In genomic region chr6:101593782-101594641, GRCm38 (mm10) we compare ENCODE assay signal across 11 mouse cellular contexts.
DNase-seq lines count a peak whose midpoint lies in the region; TF ChIP-seq lines count a peak whose summit lies in the region.
"Had no signal": no experiment of that assay in that cellular context is flagged by ENCODE, and none has a peak within 500 bp of the region (broad histone marks: within the 10 kb centered on the region; RNA-seq: fewer than 3 reads in every experiment).

No protein-coding gene starts in this region.

- TF ChIP-seq CTCF in kidney, adult 2 months (conservative IDR thresholded peaks at IDR 0.05; ENCODE audit: insufficient read depth, insufficient read length, low read depth, low read length) = no peak
- TF ChIP-seq CTCF in layer of hippocampus, adult 2 months (conservative IDR thresholded peaks at IDR 0.05) = no peak

- H3K27ac ChIP-seq in kidney, adult 2 months (ENCODE audit: insufficient read depth, low read depth, low read length) = no peak overlapping the region
- no peak overlapping the region for H3K27ac ChIP-seq in layer of hippocampus, adult 2 months
- H3K27ac ChIP-seq: forebrain, embryonic 15.5 days; hindbrain, embryonic 15.5 days had no signal

- H3K4me1 ChIP-seq in kidney, adult 2 months (ENCODE audit: control insufficient read depth, insufficient read depth, low read length) = no peaks in the 10 kb centered on the region
- H3K4me1 ChIP-seq: hindbrain, embryonic 15.5 days had no signal

- WGBS in kidney, adult 2 months = 61% methylated on average over 12 of the region's 12 CpGs

- H3K4me3 ChIP-seq in kidney, adult 2 months (ENCODE audit: insufficient read depth, low read depth, low read length) = no peak overlapping the region
- no peak overlapping the region for H3K4me3 ChIP-seq in layer of hippocampus, adult 2 months
- H3K4me3 ChIP-seq: forebrain, embryonic 15.5 days; hindbrain, embryonic 15.5 days had no signal

- DNase-seq in kidney, adult 2 months = peak; percentile 29
- DNase-seq in kidney, adult 11 months = no peak
- peak; percentile 39 for DNase-seq in testis, postnatal 10 days (ENCODE audit: low spot score)
- no peak for DNase-seq in testis, postnatal 14 days (ENCODE audit: low spot score)
- DNase-seq in layer of hippocampus, adult 2 months (ENCODE audit: low spot score in 2 of 2) = peak; percentile 22 to 41
- peak; percentile 12 to 21 for DNase-seq in lung, postnatal 4 days
- no peak for DNase-seq in yolk sac, embryonic 10.5 days (ENCODE audit: low spot score)
- DNase-seq: cerebellum, adult 11 months; thymus, adult 18-20 months had no signal

- H3K36me3 ChIP-seq in kidney, adult 2 months (ENCODE audit: control insufficient read depth, insufficient read depth, low read length) = no peaks in the 10 kb centered on the region
- H3K36me3 ChIP-seq: forebrain, embryonic 15.5 days; hindbrain, embryonic 15.5 days had no signal

- TF ChIP-seq POLR2A in kidney, adult 2 months (IDR thresholded peaks at IDR 0.05; ENCODE audit: low read depth, low read length) = no peak

- H3K27me3 ChIP-seq in kidney, adult 2 months (replicated peaks; ENCODE audit: control insufficient read depth, insufficient read depth, low read length) = no peaks in the 10 kb centered on the region
- H3K27me3 ChIP-seq: forebrain, embryonic 15.5 days; hindbrain, embryonic 15.5 days had no signal

Comparison
In these comparisons a context has a peak if more than half of its experiments do, and no peak if none do; other contexts are left out.
1. DNase-seq: peak in kidney, adult 2 months (single experiment), testis, postnatal 10 days (single experiment), layer of hippocampus, adult 2 months (2 of 2) and lung, postnatal 4 days (2 of 2); none in kidney, adult 11 months (single experiment), testis, postnatal 14 days (single experiment) and yolk sac, embryonic 10.5 days (single experiment).